Mouse (Mus musculus): ENCODE measurements around the gene Pitpnm1. TPM values are rescaled to one million over a fixed set of nuclear protein-coding genes. Genes with fewer than 3 reads are reported as not detected.

Pitpnm1 gene
- polyA plus RNA-seq, 1 experiment = 42.3 TPM

DNA sequence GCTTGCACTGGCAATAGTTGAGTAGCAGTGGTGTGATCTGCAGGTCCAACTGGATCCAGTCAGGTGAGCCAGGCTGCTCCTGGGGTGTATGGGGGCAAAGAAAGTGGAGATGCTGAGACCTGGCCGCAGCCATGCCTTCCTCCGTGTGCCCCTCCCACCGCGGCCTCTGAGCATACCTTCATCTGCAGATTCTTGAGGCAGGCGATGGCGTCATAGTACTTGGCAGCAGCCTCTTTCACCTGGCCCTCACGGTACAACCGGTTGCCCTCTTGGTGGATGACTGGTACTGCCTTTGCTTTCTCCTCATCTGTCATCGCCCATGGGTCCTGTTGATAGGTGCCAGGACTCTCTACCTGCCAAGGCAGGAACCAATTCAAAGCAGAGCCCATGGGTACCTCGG lies 15.3 kb downstream of the Pitpnm1 start:
- no peak overlapping the region for H3K4me3 ChIP-seq

DNA sequence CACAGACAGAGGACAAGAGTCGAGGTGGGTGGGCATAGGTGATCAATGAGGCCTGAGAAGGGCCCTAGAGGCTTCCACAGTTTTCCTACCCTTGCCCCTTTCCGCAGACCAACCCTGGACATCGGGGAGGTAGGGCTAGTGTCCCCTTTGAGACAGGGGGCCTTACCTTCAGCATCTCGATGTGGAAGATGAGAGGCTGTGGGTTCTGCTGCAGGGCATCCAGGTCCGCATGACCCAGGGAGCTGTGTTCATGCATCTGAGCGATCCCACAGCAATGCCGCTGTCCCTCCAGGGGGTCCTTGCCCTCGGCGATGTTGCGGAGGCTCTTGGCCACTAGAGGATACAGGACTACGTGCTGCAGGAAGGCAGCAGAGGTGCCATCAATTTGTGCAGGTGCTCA lies 16.0 kb downstream of the Pitpnm1 start:
- H3K4me3 ChIP-seq = no peak overlapping the region
- no peak overlapping the region for H3ac ChIP-seq (ENCODE audit: control insufficient read depth, insufficient read length)
- peaks cover 23% of the 10 kb centered on the region for H3K36me3 ChIP-seq (ENCODE audit: control insufficient read depth, insufficient read depth)
- no peak overlapping the region for H3K4me2 ChIP-seq (ENCODE audit: low read depth)
- H3K27me3 ChIP-seq (ENCODE audit: control insufficient read depth, insufficient read depth, insufficient read length) = no peaks in the 10 kb centered on the region
- TF ChIP-seq CEBPB (IDR thresholded peaks at IDR 0.05; ENCODE audit: insufficient read depth, poor library complexity, severe bottlenecking) = no peak
- no peak for TF ChIP-seq SRF (IDR thresholded peaks at IDR 0.05; ENCODE audit: control insufficient read depth, insufficient read length, low read depth)
- TF ChIP-seq MAX (IDR thresholded peaks at IDR 0.05; ENCODE audit: low read depth) = no peak
- TF ChIP-seq USF1 (IDR thresholded peaks at IDR 0.05; ENCODE audit: low read depth) = no peak
- peak; percentile 42 for TF ChIP-seq POLR2AphosphoS2 (IDR thresholded peaks at IDR 0.05; ENCODE audit: insufficient read length, low read depth)
- TF ChIP-seq TCF12 (IDR thresholded peaks at IDR 0.05; ENCODE audit: insufficient read depth, poor library complexity, severe bottlenecking) = no peak
- peaks cover 15% of the 10 kb centered on the region for H3K79me2 ChIP-seq (ENCODE audit: control insufficient read depth, insufficient read depth)

More for the DNA sequence above, 15.3 kb downstream of the Pitpnm1 start:
- H3ac ChIP-seq (ENCODE audit: control insufficient read depth, insufficient read length) = no peak overlapping the region
- TF ChIP-seq TCF3 (IDR thresholded peaks at IDR 0.05; ENCODE audit: insufficient read length, low read depth) (no peak), MYOG (IDR thresholded peaks at IDR 0.05; ENCODE audit: control insufficient read depth in 1 of 3, insufficient read depth in 1 of 3, insufficient read length in 2 of 3, low read depth in 2 of 3) (no peak), REST (IDR thresholded peaks at IDR 0.05; ENCODE audit: insufficient read depth, insufficient read length) (no peak), CEBPB (IDR thresholded peaks at IDR 0.05; ENCODE audit: insufficient read depth, poor library complexity, severe bottlenecking) (no peak), SRF (IDR thresholded peaks at IDR 0.05; ENCODE audit: control insufficient read depth, insufficient read length, low read depth) (no peak), E2F4 (IDR thresholded peaks at IDR 0.05; ENCODE audit: insufficient read depth) (no peak)
- peaks cover 8% of the 10 kb centered on the region for H3K79me2 ChIP-seq (ENCODE audit: control insufficient read depth, insufficient read depth)
- no peak overlapping the region for H3K4me2 ChIP-seq (ENCODE audit: low read depth)
- peaks cover 23% of the 10 kb centered on the region for H3K36me3 ChIP-seq (ENCODE audit: control insufficient read depth, insufficient read depth)
- H3K27me3 ChIP-seq (ENCODE audit: control insufficient read depth, insufficient read depth, insufficient read length) = no peaks in the 10 kb centered on the region

DNA sequence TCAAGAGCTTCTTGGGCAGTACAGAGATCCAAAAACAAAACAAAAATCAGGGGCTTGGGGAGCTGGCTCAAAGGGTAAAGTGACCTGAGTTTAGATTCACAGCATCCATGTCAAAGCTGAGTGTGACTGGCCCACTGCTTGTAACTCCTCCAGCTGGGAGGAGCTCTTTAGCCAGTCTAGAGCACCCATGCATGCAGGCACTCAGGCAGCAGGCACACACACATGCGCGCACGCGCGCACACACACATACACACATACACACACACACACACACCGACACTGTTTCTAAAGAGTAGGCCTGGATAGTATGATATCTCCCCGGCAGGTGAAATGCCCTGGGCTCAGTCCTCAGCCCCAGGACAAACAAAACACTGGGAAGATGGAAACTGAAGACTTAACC lies 17.2 kb downstream of the Pitpnm1 start:
- H3K36me3 ChIP-seq (ENCODE audit: control insufficient read depth, insufficient read depth) = peaks cover 18% of the 10 kb centered on the region
- no peak overlapping the region for H3K4me2 ChIP-seq (ENCODE audit: low read depth)
- H3K4me3 ChIP-seq = no peak overlapping the region
- H3K79me2 ChIP-seq (ENCODE audit: control insufficient read depth, insufficient read depth) = peaks cover 16% of the 10 kb centered on the region
- no peak for TF ChIP-seq SRF (IDR thresholded peaks at IDR 0.05; ENCODE audit: control insufficient read depth, insufficient read length, low read depth)
- no peak for TF ChIP-seq CEBPB (IDR thresholded peaks at IDR 0.05; ENCODE audit: insufficient read depth, poor library complexity, severe bottlenecking)
- no peak for TF ChIP-seq USF1 (IDR thresholded peaks at IDR 0.05; ENCODE audit: low read depth)
- TF ChIP-seq POLR2AphosphoS2 (IDR thresholded peaks at IDR 0.05; ENCODE audit: insufficient read length, low read depth) = no peak
- H3K27me3 ChIP-seq (ENCODE audit: control insufficient read depth, insufficient read depth, insufficient read length) = no peaks in the 10 kb centered on the region
- H3ac ChIP-seq (ENCODE audit: control insufficient read depth, insufficient read length) = no peak overlapping the region

DNA sequence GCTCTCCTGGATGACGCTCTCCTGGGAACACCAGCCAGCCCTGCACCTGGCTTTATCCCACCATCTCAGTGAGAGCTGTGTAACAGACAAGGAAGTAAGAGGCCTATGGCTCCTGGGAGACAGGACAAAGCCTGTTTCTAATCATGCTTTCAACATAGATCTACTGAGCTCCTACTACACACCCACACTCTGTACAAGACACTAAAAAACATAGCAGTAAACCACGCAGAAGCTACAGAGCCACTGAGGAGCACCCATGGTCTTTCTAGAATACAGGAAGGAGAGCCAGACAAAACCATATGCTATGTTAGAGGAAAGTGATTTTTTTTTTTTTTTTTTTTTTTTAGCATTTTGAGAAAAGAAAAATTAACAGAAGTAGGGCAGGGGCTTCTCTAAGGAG lies 18.6 kb downstream of the Pitpnm1 start:
- Histone ChIP-seq H3K27me3 (ENCODE audit: control insufficient read depth, insufficient read depth, insufficient read length) (no peaks in the 10 kb centered on the region), H3K79me2 (ENCODE audit: control insufficient read depth, insufficient read depth) (peaks cover 16% of the 10 kb centered on the region), H3K36me3 (ENCODE audit: control insufficient read depth, insufficient read depth) (peaks cover 18% of the 10 kb centered on the region), H3K4me2 (ENCODE audit: low read depth) (no peak overlapping the region), H3K4me3 (no peak overlapping the region), H3ac (ENCODE audit: control insufficient read depth, insufficient read length) (no peak overlapping the region)
- TF ChIP-seq TCF12 (IDR thresholded peaks at IDR 0.05; ENCODE audit: insufficient read depth, poor library complexity, severe bottlenecking) = no peak
- no peak for TF ChIP-seq CEBPB (IDR thresholded peaks at IDR 0.05; ENCODE audit: insufficient read depth, poor library complexity, severe bottlenecking)
- no peak for TF ChIP-seq E2F4 (IDR thresholded peaks at IDR 0.05; ENCODE audit: insufficient read depth)
- no peak for TF ChIP-seq MYOD1 (IDR thresholded peaks at IDR 0.05; ENCODE audit: control insufficient read depth in 1 of 3, insufficient read length in 2 of 3, low read depth in 2 of 3)
- TF ChIP-seq MYOG (IDR thresholded peaks at IDR 0.05; ENCODE audit: control insufficient read depth in 1 of 3, insufficient read depth in 1 of 3, insufficient read length in 2 of 3, low read depth in 2 of 3) = no peak
- no peak for TF ChIP-seq USF1 (IDR thresholded peaks at IDR 0.05; ENCODE audit: low read depth)
- no peak for TF ChIP-seq POLR2AphosphoS2 (IDR thresholded peaks at IDR 0.05; ENCODE audit: insufficient read length, low read depth)

DNA sequence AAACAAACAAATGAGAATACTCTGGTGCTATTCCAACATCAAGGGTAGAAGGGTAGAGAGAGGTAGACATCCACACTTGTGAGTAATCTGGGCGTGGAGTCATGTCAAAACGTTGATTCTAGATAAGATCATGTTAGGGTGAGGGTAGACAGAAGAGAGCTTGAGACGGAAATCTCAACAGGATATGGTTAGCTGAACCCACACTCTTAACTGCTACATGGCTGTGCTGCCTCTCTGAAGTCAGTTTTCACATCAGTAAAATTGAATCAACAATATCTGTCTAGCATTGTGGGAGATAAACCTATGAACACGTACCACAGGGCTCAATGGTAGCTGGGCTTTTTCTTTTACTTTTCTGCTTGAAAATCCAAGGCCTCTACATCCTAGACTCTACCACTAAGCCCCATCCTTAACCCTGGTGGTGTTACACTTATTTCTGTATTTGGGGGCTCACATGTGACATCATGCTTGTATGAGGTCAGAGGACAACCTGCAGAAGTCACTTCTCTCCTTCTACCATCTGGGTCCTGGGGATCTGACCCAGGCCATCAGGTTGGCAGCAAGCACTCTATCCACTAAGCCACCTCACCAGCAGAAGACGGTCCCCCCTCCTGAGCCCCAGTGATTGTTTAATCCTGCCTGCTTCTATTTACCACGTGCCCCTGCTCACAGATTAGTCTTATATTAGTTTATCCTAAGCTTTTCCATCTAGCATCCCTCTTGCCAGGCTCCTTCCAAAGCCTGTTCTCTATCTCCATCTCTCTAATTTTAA lies 20.1 kb downstream of the Pitpnm1 start:
- Histone ChIP-seq H3ac (ENCODE audit: control insufficient read depth, insufficient read length) (no peak overlapping the region), H3K4me2 (ENCODE audit: low read depth) (peak overlapping the region; percentile 78), H3K36me3 (ENCODE audit: control insufficient read depth, insufficient read depth) (peaks cover 16% of the 10 kb centered on the region), H3K79me2 (ENCODE audit: control insufficient read depth, insufficient read depth) (peaks cover 16% of the 10 kb centered on the region), H3K27me3 (ENCODE audit: control insufficient read depth, insufficient read depth, insufficient read length) (no peaks in the 10 kb centered on the region), H3K4me3 (peak overlapping the region; percentile 33)
- TF ChIP-seq MAX (IDR thresholded peaks at IDR 0.05; ENCODE audit: low read depth) (no peak), TCF12 (IDR thresholded peaks at IDR 0.05; ENCODE audit: insufficient read depth, poor library complexity, severe bottlenecking) (no peak), SRF (IDR thresholded peaks at IDR 0.05; ENCODE audit: control insufficient read depth, insufficient read length, low read depth) (no peak), E2F4 (IDR thresholded peaks at IDR 0.05; ENCODE audit: insufficient read depth) (no peak), CEBPB (IDR thresholded peaks at IDR 0.05; ENCODE audit: insufficient read depth, poor library complexity, severe bottlenecking) (no peak), POLR2A (IDR thresholded peaks at IDR 0.05; ENCODE audit: insufficient read length, low read depth) (no peak), USF1 (IDR thresholded peaks at IDR 0.05; ENCODE audit: low read depth) (no peak), POLR2AphosphoS2 (IDR thresholded peaks at IDR 0.05; ENCODE audit: insufficient read length, low read depth) (no peak), MYOD1 (IDR thresholded peaks at IDR 0.05; ENCODE audit: control insufficient read depth in 1 of 3, insufficient read length in 2 of 3, low read depth in 2 of 3) (no peak), TCF3 (IDR thresholded peaks at IDR 0.05; ENCODE audit: insufficient read length, low read depth) (no peak)
